Mouse (Mus musculus) heart, postnatal 0 days (tissue): ENCODE results near the gene Eci3.

Experiments used
- CTCF ChIP-seq: IDR thresholded peaks from 2 replicates; pipeline ENCODE4 v1.5.1; 2016; ENCODE audit warnings: antibody characterized with exemption, control low read depth, low read depth
- EP300 ChIP-seq: IDR thresholded peaks from 2 replicates; pipeline ENCODE4 v1.6.1; 2016; ENCODE audit warnings: antibody characterized with exemption, low read depth

GRCm38 (mm10) chr13:34964866-34965265, 1.3 kb upstream of the Eci3 start:
- TF ChIP-seq EP300 (no peak), CTCF (no peak)
